Mouse (Mus musculus) MEL (cell line): ENCODE results near the gene Sppl2a. TPM values are rescaled to one million over a fixed set of nuclear protein-coding genes. Genes with fewer than 3 reads are reported as not detected.

ENCODE experiments used
- DNase-seq: peaks from one replicate; pipeline ENCODE4 v3.0.0; 2011; ENCODE audit warnings: low read depth, low spot score
- H3K27ac ChIP-seq: 2 replicates; pipeline ENCODE4 v1.5.1; 2012; ENCODE audit warnings: low read depth, mild to moderate bottlenecking, control low read depth, low read length, moderate library complexity; ENCODE audit not compliant: control insufficient read depth
- H3K27me3 ChIP-seq, 2 experiments: fragments of 150-350 bp in 1 of 2; sonication (generic) in 1 of 2; 2 replicates each; pipeline ENCODE4 v1.6.1; 2012; ENCODE audit warnings: low read length in 2 of 2, mild to moderate bottlenecking in 2 of 2, improper control_type of control experiment in 1 of 2, moderate library complexity in 1 of 2; ENCODE audit not compliant: insufficient read depth in 2 of 2, control insufficient read depth in 1 of 2
- H3K36me3 ChIP-seq, 2 experiments: 2 replicates each; pipeline ENCODE4 v1.6.1; 2012 to 2014; ENCODE audit warnings: low read length in 2 of 2, improper control_type of control experiment in 1 of 2, inconsistent platforms in 1 of 2, mild to moderate bottlenecking in 1 of 2; ENCODE audit not compliant: insufficient read depth in 2 of 2, control insufficient read depth in 1 of 2
- H3K4me1 ChIP-seq, 2 experiments: fragments of 150-350 bp in 1 of 2; sonication (generic) in 1 of 2; 2 replicates each; pipeline ENCODE4 v1.6.1; 2012; ENCODE audit warnings: low read length in 2 of 2, improper control_type of control experiment in 1 of 2, mild to moderate bottlenecking in 1 of 2; ENCODE audit not compliant: insufficient read depth in 2 of 2, control insufficient read depth in 1 of 2
- H3K4me3 ChIP-seq, 2 experiments: fragments of 150-350 bp in 1 of 2; sonication (generic) in 1 of 2; 2 replicates each; pipeline ENCODE4 v1.5.1; 2012; ENCODE audit warnings: low read depth in 2 of 2, low read length in 2 of 2, mild to moderate bottlenecking in 2 of 2, moderate library complexity in 2 of 2, control low read depth in 1 of 2, improper control_type of control experiment in 1 of 2; ENCODE audit not compliant: control insufficient read depth in 1 of 2, insufficient read depth in 1 of 2
- H3K79me2 ChIP-seq: 2 replicates; pipeline ENCODE4 v1.6.1; 2012; ENCODE audit warnings: mild to moderate bottlenecking, low read length, moderate library complexity; ENCODE audit not compliant: control insufficient read depth, poor library complexity, insufficient read depth
- H3K9ac ChIP-seq: 2 replicates; pipeline ENCODE4 v1.6.1; 2012; ENCODE audit warnings: low read depth, mild to moderate bottlenecking, control low read depth, low read length, moderate library complexity; ENCODE audit not compliant: control insufficient read depth, poor library complexity, severe bottlenecking
- H3K9me3 ChIP-seq: fragments of 150-350 bp; sonication (generic); replicated peaks from 2 replicates; pipeline ENCODE4 v1.6.1; 2012; ENCODE audit warnings: mild to moderate bottlenecking, low read length, improper control_type of control experiment, moderate library complexity; ENCODE audit not compliant: insufficient read depth
- BHLHE40 ChIP-seq: IDR thresholded peaks from 2 replicates; pipeline ENCODE4 v1.6.1; 2012; ENCODE audit warnings: low read depth, mild to moderate bottlenecking, inconsistent platforms, low read length, improper control_type of control experiment, borderline replicate concordance
- CHD1 ChIP-seq: IDR thresholded peaks from 2 replicates; pipeline ENCODE4 v1.6.1; 2012; ENCODE audit warnings: low read depth, mild to moderate bottlenecking, inconsistent platforms, low read length, improper control_type of control experiment
- CHD2 ChIP-seq: IDR thresholded peaks from 2 replicates; pipeline ENCODE4 v1.6.1; 2011; ENCODE audit warnings: low read length, improper control_type of control experiment
- E2F4 ChIP-seq: IDR thresholded peaks from 2 replicates; pipeline ENCODE4 v1.6.1; 2011; ENCODE audit warnings: low read depth, low read length, improper control_type of control experiment, borderline replicate concordance
- ELF1 ChIP-seq: IDR thresholded peaks from 2 replicates; pipeline ENCODE4 v1.6.1; 2014; ENCODE audit warnings: low read depth, mild to moderate bottlenecking, inconsistent platforms, low read length, improper control_type of control experiment, moderate library complexity
- EP300 ChIP-seq, 2 experiments: IDR thresholded peaks; 2 replicates each; pipeline ENCODE4 v1.6.1; 2011; ENCODE audit warnings: improper control_type of control experiment in 2 of 2, low read length in 2 of 2, low read depth in 1 of 2, mild to moderate bottlenecking in 1 of 2
- ETS1 ChIP-seq: IDR thresholded peaks from 2 replicates; pipeline ENCODE4 v1.6.1; 2012; ENCODE audit warnings: low read depth, mild to moderate bottlenecking, inconsistent platforms, low read length, improper control_type of control experiment, moderate library complexity
- GABPA ChIP-seq: IDR thresholded peaks from 2 replicates; pipeline ENCODE4 v1.6.1; 2012; ENCODE audit warnings: low read depth, mild to moderate bottlenecking, inconsistent platforms, low read length, improper control_type of control experiment, moderate library complexity
- GATA1 ChIP-seq: IDR thresholded peaks from 2 replicates; pipeline ENCODE4 v1.6.1; 2011; ENCODE audit warnings: low read depth, low read length, improper control_type of control experiment
- HCFC1 ChIP-seq: IDR thresholded peaks from 2 replicates; pipeline ENCODE4 v1.6.1; 2012; ENCODE audit warnings: low read depth, mild to moderate bottlenecking, inconsistent platforms, low read length, improper control_type of control experiment, moderate library complexity
- JUND ChIP-seq: IDR thresholded peaks from 2 replicates; pipeline ENCODE4 v1.6.1; 2011; ENCODE audit warnings: low read depth, mild to moderate bottlenecking, improper control_type of control experiment, low read length
- KAT2A ChIP-seq: conservative IDR thresholded peaks from 2 replicates; pipeline ENCODE4 v1.6.1; 2012; ENCODE audit warnings: low read depth, low read length, improper control_type of control experiment, inconsistent platforms
- MAFK ChIP-seq: IDR thresholded peaks from 2 replicates; pipeline ENCODE4 v1.6.1; 2011; ENCODE audit warnings: low read depth, mild to moderate bottlenecking, low read length, improper control_type of control experiment, borderline replicate concordance
- MAZ ChIP-seq: IDR thresholded peaks from 2 replicates; pipeline ENCODE4 v1.6.1; 2012; ENCODE audit warnings: low read depth, mild to moderate bottlenecking, inconsistent platforms, low read length, improper control_type of control experiment
- MEF2A ChIP-seq: IDR thresholded peaks from 2 replicates; pipeline ENCODE4 v1.6.1; 2014; ENCODE audit warnings: low read depth, mild to moderate bottlenecking, inconsistent platforms, low read length, improper control_type of control experiment; ENCODE audit not compliant: poor library complexity, insufficient replicate concordance, severe bottlenecking; ENCODE audit errors: extremely low read depth
- MXI1 ChIP-seq: IDR thresholded peaks from 2 replicates; pipeline ENCODE4 v1.6.1; 2011; ENCODE audit warnings: mild to moderate bottlenecking, low read depth, low read length, improper control_type of control experiment
- MYB ChIP-seq: IDR thresholded peaks from 2 replicates; pipeline ENCODE4 v1.6.1; 2011; ENCODE audit warnings: mild to moderate bottlenecking, low read depth, low read length, improper control_type of control experiment
- MYC ChIP-seq: IDR thresholded peaks from 2 replicates; pipeline ENCODE4 v1.6.1; 2011; ENCODE audit warnings: low read depth, mild to moderate bottlenecking, low read length, improper control_type of control experiment, moderate library complexity
- NELFE ChIP-seq: IDR thresholded peaks from 2 replicates; pipeline ENCODE4 v1.6.1; 2011; ENCODE audit warnings: low read depth, low read length, improper control_type of control experiment
- NRF1 ChIP-seq: IDR thresholded peaks from 2 replicates; pipeline ENCODE4 v1.6.1; 2014; ENCODE audit warnings: low read depth, mild to moderate bottlenecking, inconsistent platforms, low read length, improper control_type of control experiment, moderate library complexity; ENCODE audit not compliant: poor library complexity, insufficient read depth, severe bottlenecking
- POLR2A ChIP-seq, 2 experiments: IDR thresholded peaks; 2 replicates each; pipeline ENCODE4 v1.6.1; 2011 to 2012; ENCODE audit warnings: low read length in 2 of 2, mild to moderate bottlenecking in 2 of 2, control low read depth in 1 of 2, improper control_type of control experiment in 1 of 2, low read depth in 1 of 2, moderate library complexity in 1 of 2; ENCODE audit not compliant: control insufficient read depth in 1 of 2, insufficient read depth in 1 of 2, poor library complexity in 1 of 2
- POLR2AphosphoS2 ChIP-seq: IDR thresholded peaks from 2 replicates; pipeline ENCODE4 v1.6.1; 2011; ENCODE audit warnings: low read length, improper control_type of control experiment
- POLR2AphosphoS5 ChIP-seq: IDR thresholded peaks from 2 replicates; pipeline ENCODE4 v1.6.1; 2012; ENCODE audit warnings: low read depth, borderline replicate concordance, mild to moderate bottlenecking, inconsistent platforms, low read length, moderate library complexity, mixed read lengths
- RAD21 ChIP-seq: IDR thresholded peaks from 2 replicates; pipeline ENCODE4 v1.6.1; 2011; ENCODE audit warnings: mild to moderate bottlenecking, low read depth, low read length, improper control_type of control experiment
- RCOR1 ChIP-seq: IDR thresholded peaks from 2 replicates; pipeline ENCODE4 v1.6.1; 2012; ENCODE audit warnings: low read depth, mild to moderate bottlenecking, inconsistent platforms, low read length, improper control_type of control experiment
- SIN3A ChIP-seq: IDR thresholded peaks from 2 replicates; pipeline ENCODE4 v1.6.1; 2012; ENCODE audit warnings: low read length, improper control_type of control experiment, inconsistent platforms
- SMC3 ChIP-seq: IDR thresholded peaks from 2 replicates; pipeline ENCODE4 v1.6.1; 2011; ENCODE audit warnings: low read depth, low read length, improper control_type of control experiment
- TAL1 ChIP-seq: IDR thresholded peaks from 2 replicates; pipeline ENCODE4 v1.6.1; 2012; ENCODE audit warnings: mild to moderate bottlenecking, inconsistent platforms, low read length, moderate library complexity, mixed read lengths
- TBP ChIP-seq: IDR thresholded peaks from 2 replicates; pipeline ENCODE4 v1.8.0; 2011; ENCODE audit warnings: low read depth, low read length, improper control_type of control experiment
- TCF12 ChIP-seq: IDR thresholded peaks from 2 replicates; pipeline ENCODE4 v1.6.1; 2014; ENCODE audit warnings: low read depth, mild to moderate bottlenecking, inconsistent platforms, low read length, improper control_type of control experiment, moderate library complexity
- USF2 ChIP-seq, 2 experiments: IDR thresholded peaks; 2 replicates each; pipeline ENCODE4 v1.6.1; 2011 to 2012; ENCODE audit warnings: improper control_type of control experiment in 2 of 2, low read length in 2 of 2, borderline replicate concordance in 1 of 2, inconsistent platforms in 1 of 2, low read depth in 1 of 2, mild to moderate bottlenecking in 1 of 2; ENCODE audit not compliant: insufficient read depth in 1 of 2
- ZC3H11A ChIP-seq: IDR thresholded peaks from 2 replicates; pipeline ENCODE4 v1.6.1; 2012; ENCODE audit warnings: low read depth, mild to moderate bottlenecking, inconsistent platforms, low read length, improper control_type of control experiment
- ZKSCAN1 ChIP-seq: IDR thresholded peaks from 2 replicates; pipeline ENCODE4 v1.6.1; 2012; ENCODE audit warnings: low read depth, mild to moderate bottlenecking, inconsistent platforms, low read length, improper control_type of control experiment, moderate library complexity
- ZMIZ1 ChIP-seq: IDR thresholded peaks from 2 replicates; pipeline ENCODE4 v1.6.1; 2012; ENCODE audit warnings: low read depth, mild to moderate bottlenecking, inconsistent platforms, low read length, improper control_type of control experiment, moderate library complexity
- ZNF384 ChIP-seq: IDR thresholded peaks from 2 replicates; pipeline ENCODE4 v1.6.1; 2012; ENCODE audit warnings: low read depth, mild to moderate bottlenecking, inconsistent platforms, low read length, improper control_type of control experiment
- polyA plus RNA-seq, 2 experiments: library from polyadenylated mRNA; stranded (reverse) in 1 of 2; unstranded in 1 of 2; fragments of >175 nt in 1 of 2; fragments of >200 nt in 1 of 2; gene quantifications; 2 replicates each; pipeline versions ENCODE4 v1.2.1 to v1.2.4; 2012; ENCODE audit warnings: low replicate concordance in 2 of 2, low read depth in 1 of 2; ENCODE audit not compliant: insufficient read length in 2 of 2, insufficient read depth in 1 of 2, missing spikeins in 1 of 2
- total RNA-seq: library from RNA; depleted of rRNA; stranded (reverse); fragments of 300-350 nt; gene quantifications from 2 replicates; pipeline ENCODE4 v1.2.3, GENCODE M21; 2012; rRNA removed

Gene Sppl2a
- 16.6 and 17.5 TPM in 2 replicates for total RNA-seq
- 10 to 100 TPM in 1 of 2 experiments, not detected in 1; 12.1 TPM for polyA plus RNA-seq

DNA sequence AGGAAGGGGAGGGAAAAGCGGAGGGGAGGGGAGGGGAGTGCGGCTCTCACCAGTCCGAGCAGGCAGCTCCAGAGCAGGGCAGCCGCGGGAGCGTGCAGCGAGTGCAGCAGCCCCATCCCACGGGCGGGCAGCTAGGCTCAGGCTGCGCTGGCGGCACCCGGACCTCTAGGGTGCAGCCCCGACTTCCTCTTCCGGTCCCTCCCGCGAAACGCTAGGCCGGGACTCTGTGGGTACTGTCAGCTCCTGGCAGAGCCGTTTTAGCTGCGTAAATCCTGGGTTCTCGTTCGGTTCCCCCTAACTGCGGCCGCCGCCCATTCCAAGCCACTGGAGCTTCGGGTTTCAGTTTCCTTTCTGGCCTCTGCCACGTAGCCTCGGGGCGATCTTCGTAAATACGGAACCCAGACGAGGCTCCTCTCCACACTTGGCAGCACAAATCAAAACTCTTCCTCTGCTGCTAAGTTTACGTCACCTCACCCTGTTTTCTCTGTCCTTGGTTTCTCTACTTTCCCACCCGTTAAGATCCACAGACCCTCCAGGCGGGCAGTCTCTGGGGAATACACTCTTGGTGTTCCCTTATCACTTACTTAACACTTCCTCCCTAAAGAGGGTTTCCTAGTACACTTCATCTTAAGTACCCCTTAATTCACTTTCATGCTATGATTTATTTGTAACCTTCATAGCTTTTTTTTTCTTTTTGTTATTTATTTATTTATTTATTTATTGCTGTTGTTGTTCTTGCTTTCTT is at the start of gene Sppl2a:
TSS of gene Sppl2a (minus strand) at position 339 of the 745 bp plus-strand sequence.
- Histone ChIP-seq H3K27me3 (no peaks in the 10 kb centered on the region), H3K4me3 (peak within 1 kb of the TSS; percentile 75 to 94), H3K27ac (peak within 1 kb of the TSS; percentile 67), H3K4me1 (peaks cover 0 to 1% of the 10 kb centered on the region in 2 experiments; a peak in 1 of 4 replicates), H3K79me2 (peaks cover 6% of the 10 kb centered on the region), H3K9me3 (no peaks in the 10 kb centered on the region), H3K36me3 (peaks cover 0 to 15% of the 10 kb centered on the region in 2 experiments; a peak in 2 of 4 replicates), H3K9ac (peak within 1 kb of the TSS; percentile 80)
- DNase-seq = peak; percentile 91
- TF ChIP-seq MXI1 (peak; percentile 40; the same call in 1 of the 2 replicates), RCOR1 (peak; percentile 50; the same call in 1 of the 2 replicates), MEF2A (no peak), TCF12 (no peak; the same call in 1 of the 2 replicates), BHLHE40 (no peak), ETS1 (0 out of 2 replicates have a peak, but pooled peaks have one; percentile 8), POLR2AphosphoS5 (no peak), EP300 (IDR thresholded peaks at IDR 0.05; ENCODE audit: low read depth in 1 of 2, low read length in 2 of 2) (no peak), HCFC1 (peak; percentile 82), NELFE (peak; percentile 85), MAZ (peak; percentile 24; the same call in 1 of the 2 replicates), E2F4 (no peak), SMC3 (no peak), CHD1 (no peak), ZKSCAN1 (no peak), KAT2A (no peak), ZMIZ1 (peak; percentile 45; the same call in 1 of the 2 replicates), POLR2AphosphoS2 (no peak; the same call in 1 of the 2 replicates), MYB (no peak), ELF1 (peak; percentile 83), CHD2 (no peak), ZC3H11A (no peak), TBP (peak; percentile 67), RAD21 (no peak), MYC (no peak), GATA1 (no peak), NRF1 (no peak), GABPA (no peak), JUND (no peak), SIN3A (peak; percentile 59; the same call in 1 of the 2 replicates), MAFK (no peak), ZNF384 (no peak), USF2 (IDR thresholded peaks at IDR 0.05; ENCODE audit: borderline replicate concordance in 1 of 2, insufficient read depth in 1 of 2, low read depth in 1 of 2, low read length in 2 of 2) (no peak), TAL1 (no peak), POLR2A (IDR thresholded peaks at IDR 0.05; ENCODE audit: control insufficient read depth in 1 of 2, insufficient read depth in 1 of 2, low read depth in 1 of 2, low read length in 2 of 2, poor library complexity in 1 of 2) (peak; percentile 77 to 93)
